Mouse (Mus musculus) hindbrain, embryonic 16.5 days (tissue): ENCODE measurements around the gene 1520401A03Rik. TPM values are rescaled to one million over a fixed set of nuclear protein-coding genes. Genes with fewer than 3 reads are reported as not detected.

ENCODE experiments used
- ATAC-seq: fragments of 200-750 bp; cut with Nextera tagmentation; 2 replicates; pipeline ENCODE4 v1.8.0; 2017; ENCODE audit warnings: moderate TSS enrichment, moderate library complexity
- H3K27ac ChIP-seq: fragments of 300-500 bp; sonication (generic); 2 replicates; pipeline ENCODE4 v1.5.1; 2014; ENCODE audit warnings: low read depth, mild to moderate bottlenecking, control low read depth, low read length, moderate library complexity
- H3K27me3 ChIP-seq: fragments of 300-500 bp; sonication (generic); replicated peaks from 2 replicates; pipeline ENCODE4 v1.6.1; 2014; ENCODE audit warnings: low read length; ENCODE audit not compliant: control insufficient read depth, insufficient read depth
- H3K36me3 ChIP-seq: fragments of 300-500 bp; sonication (generic); 2 replicates; pipeline ENCODE4 v1.6.1; 2014; ENCODE audit warnings: mild to moderate bottlenecking, low read length, moderate library complexity, mixed read lengths; ENCODE audit not compliant: control insufficient read depth, insufficient read depth
- H3K4me1 ChIP-seq: fragments of 300-500 bp; sonication (generic); 2 replicates; pipeline ENCODE4 v1.6.1; 2014; ENCODE audit warnings: low read depth, low read length; ENCODE audit not compliant: control insufficient read depth, insufficient read depth
- H3K4me2 ChIP-seq: fragments of 300-500 bp; sonication (generic); 2 replicates; pipeline ENCODE4 v1.6.1; 2014; ENCODE audit warnings: mild to moderate bottlenecking, low read length, control low read depth, moderate library complexity
- H3K4me3 ChIP-seq: fragments of 300-500 bp; sonication (generic); 2 replicates; pipeline ENCODE4 v1.5.1; 2014; ENCODE audit warnings: mild to moderate bottlenecking, low read length, control low read depth, moderate library complexity
- H3K9ac ChIP-seq: fragments of 300-500 bp; sonication (generic); 2 replicates; pipeline ENCODE4 v1.6.1; 2014; ENCODE audit warnings: low read depth, mild to moderate bottlenecking, control low read depth, low read length, moderate library complexity
- H3K9me3 ChIP-seq: fragments of 300-500 bp; sonication (generic); 2 replicates; pipeline ENCODE4 v1.6.1; 2014; ENCODE audit warnings: mild to moderate bottlenecking, low read length, moderate library complexity; ENCODE audit not compliant: control insufficient read depth
- WGBS: fragments of 180-500 bp; shearing (Covaris S2); extraction: QIAGEN DNeasy Blood & Tissue Kit; methylation state at CpG from one replicate; pipeline ENCODE4 v1.1.7; 2014; 5-methylcytosine and 5-hydroxymethylcytosine counted together
- polyA plus RNA-seq: library from polyadenylated mRNA; unstranded; fragments of >200 nt; fragmentation: Nextera tagmentation; extraction: Ambion mirVana; gene quantifications from 2 replicates; pipeline ENCODE4 v1.2.1, GENCODE M21; 2015

The 1520401A03Rik gene
- polyA plus RNA-seq, 1 experiment from 2014 or later: 0.13 TPM

GRCm38 (mm10) chr17:23670516-23671074 lies 52.0 kb downstream of the 1520401A03Rik start:
- peaks cover 6% of the 10 kb centered on the region for H3K36me3 ChIP-seq
- H3K4me2 ChIP-seq: no peak overlapping the region
- no peaks in the 10 kb centered on the region for H3K9me3 ChIP-seq
- peaks cover 5% of the 10 kb centered on the region; the same call in 1 of the 2 replicates for H3K27me3 ChIP-seq
- no peak overlapping the region for H3K4me3 ChIP-seq
- 91% methylated on average over 7 of the region's 7 CpGs for WGBS
- H3K9ac ChIP-seq: no peak overlapping the region
- no peak overlapping the region for H3K27ac ChIP-seq
- ATAC-seq: no peak
- peaks cover 13% of the 10 kb centered on the region for H3K4me1 ChIP-seq

- Histone ChIP-seq H3K27ac (no peak overlapping the region), H3K4me3 (no peak overlapping the region), H3K4me1 (peaks cover 2% of the 10 kb centered on the region; the same call in 1 of the 2 replicates), H3K4me2 (no peak overlapping the region), H3K9ac (no peak overlapping the region), H3K36me3 (peaks cover 6% of the 10 kb centered on the region), H3K27me3 (peaks cover 16% of the 10 kb centered on the region), H3K9me3 (no peaks in the 10 kb centered on the region)
- 86% methylated on average over 13 of the region's 14 CpGs for WGBS
- ATAC-seq: no peak
Observed at GRCm38 (mm10) chr17:23665511-23665910, 57.1 kb downstream of the 1520401A03Rik start.

GRCm38 (mm10) chr17:23664556-23665021 lies 58.0 kb downstream of the 1520401A03Rik start:
- H3K4me2 ChIP-seq: no peak overlapping the region
- peaks cover 4% of the 10 kb centered on the region for H3K36me3 ChIP-seq
- WGBS: 12% methylated on average over 5 of the region's 5 CpGs
- no peak overlapping the region for H3K27ac ChIP-seq
- no peak overlapping the region for H3K4me3 ChIP-seq
- ATAC-seq: peak; percentile 48; the same call in 1 of the 2 replicates
- H3K4me1 ChIP-seq: peaks cover 4% of the 10 kb centered on the region; the same call in 1 of the 2 replicates
- no peaks in the 10 kb centered on the region for H3K9me3 ChIP-seq
- H3K9ac ChIP-seq: no peak overlapping the region
- H3K27me3 ChIP-seq: peaks cover 24% of the 10 kb centered on the region

- Histone ChIP-seq H3K9me3 (no peaks in the 10 kb centered on the region), H3K27ac (no peak overlapping the region), H3K4me3 (no peak overlapping the region), H3K9ac (no peak overlapping the region), H3K4me2 (no peak overlapping the region), H3K4me1 (peaks cover 4% of the 10 kb centered on the region; the same call in 1 of the 2 replicates), H3K36me3 (no peaks in the 10 kb centered on the region; the same call in 1 of the 2 replicates), H3K27me3 (peaks cover 32% of the 10 kb centered on the region)
- no peak for ATAC-seq
- WGBS: under 1% methylated on average over 9 of the region's 9 CpGs
Observed at GRCm38 (mm10) chr17:23661526-23661925, 61.1 kb downstream of the 1520401A03Rik start.

- H3K4me2 ChIP-seq: no peak overlapping the region
- peaks cover 32% of the 10 kb centered on the region for H3K27me3 ChIP-seq
- no peak overlapping the region; the same call in 1 of the 2 replicates for H3K4me3 ChIP-seq
- no peak overlapping the region for H3K9ac ChIP-seq
- H3K27ac ChIP-seq: no peak overlapping the region
- WGBS: 4% methylated on average over 14 of the region's 14 CpGs
- ATAC-seq: no peak
- H3K36me3 ChIP-seq: no peaks in the 10 kb centered on the region
- peaks cover 4% of the 10 kb centered on the region; the same call in 1 of the 2 replicates for H3K4me1 ChIP-seq
- H3K9me3 ChIP-seq: no peaks in the 10 kb centered on the region
Observed at GRCm38 (mm10) chr17:23660876-23661200, 61.7 kb downstream of the 1520401A03Rik start.

GRCm38 (mm10) chr17:23660117-23660875 lies 62.3 kb downstream of the 1520401A03Rik start, which contains the start of gene Bicdl2:
Gene Bicdl2, plus strand, starts transcription at chr17:23660506.
- no peaks in the 10 kb centered on the region for H3K9me3 ChIP-seq
- H3K4me1 ChIP-seq: peaks cover 4% of the 10 kb centered on the region; the same call in 1 of the 2 replicates
- WGBS: 7% methylated on average over 27 of the region's 27 CpGs
- no peak within 1 kb of the TSS for H3K27ac ChIP-seq
- no peak within 1 kb of the TSS for H3K4me2 ChIP-seq
- H3K4me3 ChIP-seq: peak within 1 kb of the TSS; percentile 11
- no peak within 1 kb of the TSS for H3K9ac ChIP-seq
- peaks cover 32% of the 10 kb centered on the region for H3K27me3 ChIP-seq
- ATAC-seq: no peak
- no peaks in the 10 kb centered on the region for H3K36me3 ChIP-seq

- WGBS: 90% methylated on average over 3 of the region's 3 CpGs
- Histone ChIP-seq H3K9me3 (no peaks in the 10 kb centered on the region), H3K4me1 (peaks cover 4% of the 10 kb centered on the region; the same call in 1 of the 2 replicates), H3K4me3 (no peak overlapping the region), H3K36me3 (no peaks in the 10 kb centered on the region), H3K9ac (no peak overlapping the region), H3K4me2 (no peak overlapping the region), H3K27ac (no peak overlapping the region), H3K27me3 (peaks cover 32% of the 10 kb centered on the region)
- ATAC-seq: no peak
Observed at GRCm38 (mm10) chr17:23658450-23658849, 64.1 kb downstream of the 1520401A03Rik start.
